Mouse (Mus musculus) spleen, adult 18-20 months (tissue): Measurements from ENCODE around the gene Car5a.

ENCODE experiments used
- DNase-seq, 2 experiments: peaks; one replicate each; pipeline ENCODE4 v3.0.0; 2022; ENCODE audit warnings: mixed read lengths in 2 of 2

Gene Car5a

GRCm38 (mm10) chr8:121954981-121955555 is 10.4 kb upstream of the Car5a start:
- no peak for DNase-seq

DNA sequence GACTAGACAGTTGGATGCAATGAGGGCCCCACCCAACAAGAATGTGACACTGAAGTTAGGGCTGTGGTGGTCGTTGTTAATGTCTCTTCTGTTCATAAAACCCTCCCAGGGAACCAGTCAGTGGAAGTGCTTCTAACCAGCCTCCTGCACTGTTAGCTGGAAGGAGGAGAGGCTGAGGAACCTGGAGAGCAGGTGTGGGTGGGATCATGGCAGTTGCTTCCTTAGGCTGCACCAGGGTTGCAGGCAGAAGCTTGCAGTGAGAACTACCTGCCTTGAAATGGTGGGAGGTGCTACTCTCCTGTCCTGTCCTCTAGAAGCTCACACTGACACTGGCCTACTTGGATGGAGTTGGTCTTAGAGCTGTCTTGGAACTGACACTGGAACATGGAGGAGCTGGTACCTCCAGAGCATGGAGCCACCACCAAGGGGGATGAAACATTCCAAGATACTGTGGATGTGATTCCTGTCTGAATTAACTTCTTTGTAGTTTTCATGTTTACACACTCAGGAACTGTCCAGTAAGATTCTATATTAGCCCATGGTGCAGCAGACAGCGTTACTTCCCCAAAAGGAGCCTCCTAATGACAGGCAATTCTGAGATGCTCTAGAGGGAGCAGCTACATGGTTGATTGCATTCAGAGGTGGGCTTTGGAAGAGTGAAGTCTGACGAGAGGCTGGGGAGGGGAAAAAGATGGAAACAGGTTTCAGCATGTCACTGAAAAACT is 9.3 kb upstream of the Car5a start:
- DNase-seq: no peak

DNA sequence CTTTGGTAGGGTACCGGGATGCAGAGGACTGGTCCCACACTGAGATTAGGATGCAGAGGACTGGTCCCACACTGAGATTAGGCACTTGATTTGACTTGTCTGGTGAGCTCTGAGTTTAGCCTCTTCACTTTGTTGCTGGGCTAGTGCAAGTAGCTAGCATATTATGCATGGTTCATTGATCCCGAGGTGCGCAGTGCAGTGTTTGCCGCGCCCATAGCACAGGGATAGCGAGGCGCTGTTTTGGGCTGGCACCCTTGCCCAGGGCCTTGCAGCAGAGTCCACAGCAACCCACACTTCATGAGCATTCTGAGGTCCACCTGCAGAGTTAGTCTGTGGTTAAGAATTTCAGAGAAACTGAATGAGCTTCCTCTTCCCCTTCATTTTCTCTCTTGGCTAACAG is 8.1 kb upstream of the Car5a start:
- no peak for DNase-seq

DNA sequence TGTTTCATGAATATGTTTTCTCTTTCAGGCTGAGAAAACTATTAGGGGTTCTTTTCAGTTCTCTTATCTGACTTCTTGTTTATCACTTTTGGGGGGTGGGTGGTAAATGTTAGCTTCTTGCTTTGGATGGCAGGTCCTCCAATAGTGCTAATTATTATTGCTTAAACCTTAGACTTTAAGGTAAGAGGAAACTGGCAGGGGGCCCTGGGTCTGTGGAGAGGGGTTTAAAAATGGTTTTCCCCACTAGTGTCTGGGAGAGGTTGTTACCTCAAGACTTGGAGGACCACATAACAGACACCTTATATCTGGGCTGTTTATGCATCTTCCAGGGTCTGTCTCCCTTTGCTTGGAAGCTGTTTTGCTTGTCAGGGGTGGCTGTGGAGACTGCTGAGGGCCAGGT is 7.4 kb upstream of the Car5a start:
- DNase-seq: no peak

GRCm38 (mm10) chr8:121951656-121952009 is 6.9 kb upstream of the Car5a start:
- no peak for DNase-seq

- DNase-seq: peak; percentile 44 to 49
Observed at GRCm38 (mm10) chr8:121950749-121951655, 6.3 kb upstream of the Car5a start.

DNA sequence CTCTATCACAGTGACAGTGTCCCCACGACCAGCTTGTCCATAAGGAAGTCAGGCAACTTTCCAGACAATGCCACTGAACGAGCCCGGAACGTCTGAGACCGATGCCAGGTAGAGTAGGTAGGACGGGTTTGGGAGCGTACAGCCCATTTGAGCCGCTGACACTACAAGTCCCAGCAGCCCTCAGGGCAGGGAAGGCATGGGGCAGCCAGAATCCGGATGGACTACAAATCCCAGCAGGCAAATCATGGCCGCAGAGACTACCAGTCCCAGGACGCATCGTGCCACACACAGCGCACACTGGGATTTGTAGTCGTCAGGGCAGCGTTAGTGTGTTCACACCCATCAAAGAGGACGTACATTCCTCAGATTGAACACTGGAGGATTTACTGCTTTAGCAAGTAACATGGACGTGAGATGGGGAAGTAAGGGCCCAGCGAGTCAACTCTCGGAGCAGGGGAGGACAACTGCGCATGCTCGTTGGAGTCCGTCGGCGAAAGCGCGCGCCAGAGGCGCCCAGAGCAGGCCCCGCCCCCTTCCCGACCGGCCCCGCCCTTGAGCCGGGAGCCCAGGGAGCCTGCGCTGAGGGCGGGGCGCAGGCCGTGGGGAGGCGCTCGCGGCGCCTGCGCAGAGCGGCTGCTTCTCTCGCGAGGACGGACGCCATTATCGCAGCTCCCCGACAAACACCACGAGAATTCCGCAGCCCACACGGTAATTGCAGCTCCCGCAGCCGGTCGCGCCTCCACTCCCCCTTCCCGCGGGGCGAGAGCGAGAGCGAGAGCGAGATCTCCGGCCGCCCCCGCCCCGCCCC is 5.4 kb upstream of the Car5a start:
- peak; percentile 98 to 99 for DNase-seq

DNA sequence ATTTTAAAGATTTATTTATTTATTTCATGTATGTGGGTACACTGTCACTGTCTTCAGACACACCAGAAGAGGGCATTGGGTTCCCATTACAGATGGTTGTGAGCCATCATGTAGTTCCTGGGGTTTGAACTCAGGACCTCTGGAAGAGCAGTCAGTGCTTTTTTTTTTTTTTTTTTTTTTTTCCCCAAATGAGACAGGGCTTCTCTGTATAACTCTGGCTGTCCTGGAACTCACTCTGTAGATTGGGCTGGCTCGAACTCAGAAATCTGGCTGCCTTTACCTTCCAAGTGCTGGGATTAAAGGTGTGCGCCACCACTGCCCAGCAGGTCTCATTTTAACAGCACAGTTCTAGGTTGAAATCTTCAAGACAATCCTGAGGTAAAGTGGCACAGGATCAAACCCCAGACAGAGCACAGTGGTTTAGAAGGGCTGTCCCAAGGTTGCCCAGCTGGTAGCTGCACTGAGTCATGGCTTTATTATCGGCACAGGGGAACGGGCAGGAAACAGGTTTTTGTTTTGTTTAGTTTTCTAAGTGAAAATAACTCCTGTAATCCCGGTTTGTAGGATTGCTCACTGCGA is 4.6 kb upstream of the Car5a start, which contains the start of gene Banp:
Banp (plus strand) TSS at position 529 of the 579 bp plus-strand sequence.
- DNase-seq: no peak

DNA sequence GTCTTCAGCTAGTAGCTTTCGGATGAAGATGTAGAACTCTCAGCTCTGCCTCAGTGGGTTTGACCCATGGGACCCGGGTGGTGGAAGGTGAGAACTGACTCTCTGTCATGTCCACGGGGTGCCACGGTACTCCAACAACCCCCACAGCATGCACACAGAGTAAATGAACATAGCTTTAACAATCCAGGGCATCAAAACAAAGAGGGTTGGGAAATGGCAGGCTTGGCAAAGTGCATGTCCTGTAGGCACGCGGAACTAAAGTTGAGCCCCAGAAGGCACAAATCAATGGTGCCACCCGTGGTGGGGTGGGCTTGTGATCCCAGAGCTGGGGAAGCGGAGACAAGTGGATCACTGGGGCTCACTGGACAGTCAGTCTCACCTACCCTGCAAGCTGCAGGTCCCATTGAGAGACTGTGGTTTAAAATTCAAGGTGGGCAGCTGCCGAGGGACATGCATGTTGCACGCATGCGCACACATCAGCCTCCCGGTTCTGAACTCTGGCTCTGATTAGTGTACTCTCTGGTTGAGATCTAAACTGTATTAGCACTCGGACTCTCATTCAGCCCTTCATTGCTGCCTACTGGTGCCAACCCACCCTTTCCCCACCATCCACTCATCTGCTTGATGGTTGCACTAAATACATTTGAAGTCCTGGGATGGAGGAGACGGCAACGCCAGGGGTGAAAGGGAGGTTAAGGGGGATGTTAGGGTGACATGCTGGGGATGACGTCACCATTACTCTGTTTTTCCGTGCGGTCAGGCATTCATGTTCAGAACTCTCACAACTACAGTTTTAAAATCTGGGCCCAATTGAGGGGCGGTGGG is 3.8 kb upstream of the Car5a start:
- no peak for DNase-seq

DNA sequence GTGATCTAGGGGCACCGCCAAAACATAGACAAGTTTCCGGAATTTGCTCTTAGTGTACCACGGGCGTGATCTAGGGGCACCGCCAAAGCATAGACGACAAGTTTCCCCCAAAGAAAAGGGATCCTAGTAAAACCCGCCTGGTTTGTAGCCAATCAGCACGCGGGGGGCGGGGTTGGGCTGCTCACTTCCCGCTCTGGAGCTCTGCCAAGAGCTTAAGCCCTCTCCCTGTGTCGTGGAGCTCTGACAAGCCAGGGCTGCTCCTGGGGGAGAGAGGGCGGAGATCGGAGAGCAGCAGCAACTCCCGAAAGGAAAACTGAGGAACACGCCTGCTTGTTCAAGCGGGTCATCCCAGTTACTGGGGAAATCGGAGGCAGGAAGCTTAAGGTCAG is 3.0 kb upstream of the Car5a start:
- peak; percentile 71 to 81 for DNase-seq

GRCm38 (mm10) chr8:121947047-121947752 is 2.5 kb upstream of the Car5a start:
- DNase-seq: no peak

DNA sequence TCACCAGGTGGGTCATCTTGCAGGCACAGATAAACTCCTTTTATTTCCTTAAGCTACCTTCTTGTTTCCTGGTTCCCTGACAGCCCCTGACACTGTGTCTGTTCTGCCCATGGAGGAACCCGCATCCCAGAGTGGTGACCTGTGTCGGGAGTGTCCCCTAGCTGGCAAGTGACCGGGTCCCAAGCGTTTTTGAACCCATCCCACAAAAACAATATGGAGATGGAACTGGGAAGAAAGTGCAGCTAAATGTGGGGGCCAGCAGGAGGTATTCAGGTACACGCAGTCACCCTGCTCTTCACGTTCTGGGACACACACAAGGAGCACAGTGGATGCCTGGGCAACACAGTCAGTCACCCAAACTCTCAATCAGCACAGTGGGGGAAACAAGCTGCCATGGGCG is 1.6 kb upstream of the Car5a start:
- DNase-seq: no peak

DNA sequence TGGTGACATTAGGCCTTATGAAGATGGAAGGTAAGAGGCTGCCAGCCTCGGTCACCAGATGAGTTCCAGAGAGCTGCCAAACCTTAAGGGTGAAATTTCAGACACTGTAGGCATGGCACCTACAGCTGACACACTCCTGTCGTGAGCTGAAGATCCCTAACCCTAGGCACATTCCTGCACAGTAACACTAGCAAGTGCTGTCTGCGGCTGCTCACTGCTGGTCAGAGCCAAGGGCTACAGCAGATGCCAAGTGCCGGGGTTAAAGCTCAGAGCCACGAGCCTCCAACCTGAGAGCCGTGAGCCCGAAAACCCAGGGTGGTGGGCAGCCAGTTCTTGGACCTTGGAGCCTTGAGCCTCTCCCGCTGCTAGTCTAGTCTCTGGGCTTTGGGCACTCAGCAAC is 988 bp downstream of the Car5a start:
- DNase-seq: no peak

DNA sequence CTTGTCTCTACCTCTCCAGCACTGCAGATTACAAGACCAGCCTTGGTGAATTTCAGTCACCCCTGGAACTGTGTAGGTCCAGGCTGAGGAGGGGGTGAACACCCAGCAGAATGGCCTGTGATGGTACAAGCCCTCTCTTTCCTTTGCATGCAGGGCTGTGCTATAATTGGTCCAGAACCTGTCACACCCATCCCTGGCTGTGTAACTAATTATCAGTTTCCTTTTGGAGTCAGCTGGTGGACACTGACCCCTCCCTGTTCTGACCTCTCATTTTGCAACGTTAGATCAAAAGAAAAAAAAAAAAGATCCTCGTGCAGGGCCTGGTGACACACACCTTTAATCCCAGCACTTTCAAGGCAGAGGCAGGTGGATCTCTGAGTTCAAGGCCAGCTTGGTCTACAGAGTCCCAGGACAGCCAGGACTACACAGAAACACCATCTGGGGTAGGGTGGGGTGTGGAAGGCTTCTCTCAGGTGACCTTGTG is 1.6 kb downstream of the Car5a start:
- no peak for DNase-seq

- no peak for DNase-seq
Observed at GRCm38 (mm10) chr8:121938732-121939131, 6.0 kb downstream of the Car5a start.

GRCm38 (mm10) chr8:121936391-121936790 is 8.3 kb downstream of the Car5a start:
- no peak for DNase-seq

DNA sequence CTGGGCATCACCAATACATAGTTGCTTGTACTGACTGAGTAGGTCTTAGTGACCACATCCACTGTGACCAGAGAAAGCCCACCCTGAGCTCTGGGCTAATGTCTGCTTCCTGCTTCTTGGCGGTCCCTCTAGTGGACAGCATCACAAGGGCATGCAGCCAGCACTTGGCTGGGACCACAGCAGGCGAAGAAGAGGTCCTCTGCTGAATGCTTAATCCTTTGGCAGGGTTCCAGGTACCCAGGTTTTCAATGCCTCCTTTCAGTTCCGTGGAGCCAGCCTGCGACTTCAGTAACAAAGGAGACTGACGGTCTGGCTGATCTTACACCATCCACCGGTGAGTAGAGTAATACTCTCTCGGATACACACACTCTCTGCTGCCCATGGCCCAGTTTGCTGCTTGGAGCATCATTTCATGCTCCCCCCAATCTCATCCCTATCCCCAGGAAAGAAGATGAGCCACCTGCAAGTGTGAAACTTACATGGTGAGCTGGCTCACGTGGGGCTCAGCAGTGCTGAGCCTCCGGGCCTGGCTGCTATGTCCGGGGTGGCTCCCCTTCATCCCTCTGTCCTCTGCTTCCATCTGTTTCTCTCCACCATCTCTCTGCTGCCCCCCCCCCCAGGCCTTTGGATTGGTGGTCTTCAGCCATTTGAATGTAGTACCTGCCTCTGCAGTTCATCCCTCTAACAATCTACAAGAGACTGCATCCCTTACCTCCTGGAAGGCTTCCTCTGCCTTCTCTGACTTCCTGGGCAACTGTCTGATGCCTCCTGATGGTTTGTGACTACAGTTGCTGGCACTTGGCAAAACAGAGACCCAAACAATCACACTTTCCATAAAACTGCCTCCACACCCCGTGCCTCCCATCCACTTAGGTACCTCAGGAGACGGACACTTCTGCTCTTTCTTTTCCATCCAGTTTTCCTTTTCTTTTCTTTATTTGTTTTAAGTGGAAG is 9.1 kb downstream of the Car5a start:
- DNase-seq: no peak

- no peak for DNase-seq
Observed at GRCm38 (mm10) chr8:121934923-121935322, 9.8 kb downstream of the Car5a start.

DNA sequence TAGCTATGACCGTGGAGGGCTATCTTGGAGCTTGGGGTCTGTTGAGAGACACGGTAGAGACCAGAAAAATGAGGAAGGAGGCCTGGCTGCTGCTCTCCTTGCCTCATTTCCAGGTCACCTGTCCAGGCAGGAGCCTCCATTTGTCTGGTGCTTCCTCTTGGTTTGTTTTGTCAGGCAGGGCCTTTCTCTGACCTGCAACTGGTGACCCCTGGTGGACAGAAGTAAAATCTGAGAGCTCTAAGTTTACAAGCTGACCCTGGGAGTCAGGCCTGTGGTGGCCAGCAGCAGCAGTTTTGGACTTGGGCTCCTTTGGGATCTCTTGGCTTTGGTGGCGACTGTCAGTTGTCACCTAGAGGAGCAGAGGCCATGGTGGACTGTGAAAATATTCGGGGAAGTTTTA is 10.2 kb downstream of the Car5a start:
- DNase-seq: no peak
